Comparison of ENCODE assay signal across 24 mouse cellular contexts in the genomic region with DNA sequence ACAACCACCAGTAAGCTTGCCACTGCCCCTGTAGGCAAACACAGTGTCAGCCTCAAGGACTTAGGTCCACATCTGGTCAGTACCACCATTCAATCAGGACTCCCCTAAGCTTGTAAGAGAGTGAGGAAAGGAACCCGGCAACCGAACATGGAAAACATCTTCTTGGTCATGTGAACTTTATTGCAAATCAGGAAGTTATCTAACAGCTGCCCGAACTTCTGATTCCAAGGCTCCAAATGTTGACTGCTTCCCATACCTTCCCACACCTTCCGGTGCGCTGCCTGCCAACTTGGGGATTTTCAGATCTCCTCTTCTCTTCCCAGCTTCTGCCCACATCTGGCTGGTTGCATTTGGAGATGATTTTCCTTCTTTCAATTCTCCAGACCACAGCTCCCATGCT. TPM values are rescaled to one million over a fixed set of nuclear protein-coding genes. Genes with fewer than 3 reads are reported as not detected.
DNase-seq lines count a peak whose midpoint lies in the region; ATAC-seq lines count a peak whose summit lies in the region.
"Had no signal": no experiment of that assay in that cellular context is flagged by ENCODE, and none has a peak within 500 bp of the region (broad histone marks: within the 10 kb centered on the region; RNA-seq: fewer than 3 reads in every experiment).

No protein-coding gene starts in this region.

- no peak overlapping the region for H3K4me3 ChIP-seq in hindbrain, embryonic 11.5 days (ENCODE audit: low read depth, low read length)
- H3K4me3 ChIP-seq in hindbrain, embryonic 16.5 days (ENCODE audit: low read length), result no peak overlapping the region
- H3K4me3 ChIP-seq: embryonic facial prominence, embryonic 15.5 days; erythroblast, embryonic 14.5 days; forebrain, embryonic 15.5 days; heart, embryonic 12.5 days; hindbrain, embryonic 10.5 days; hindbrain, embryonic 15.5 days had no signal

- 6% methylated on average over 5 of the region's 5 CpGs for WGBS in hindbrain, embryonic 11.5 days
- 8% methylated on average over 5 of the region's 5 CpGs for whole genome bisulfite sequencing in hindbrain, embryonic 16.5 days

- H3K27ac ChIP-seq in hindbrain, embryonic 11.5 days (ENCODE audit: low read depth, low read length), result no peak overlapping the region
- no peak overlapping the region for H3K27ac ChIP-seq in hindbrain, embryonic 16.5 days (ENCODE audit: low read depth, low read length)
- H3K27ac ChIP-seq: embryonic facial prominence, embryonic 15.5 days; forebrain, embryonic 15.5 days; hindbrain, embryonic 10.5 days; hindbrain, embryonic 15.5 days had no signal

- ATAC-seq in hindbrain, embryonic 11.5 days (ENCODE audit: low FRiP score), result no peak
- ATAC-seq in hindbrain, embryonic 16.5 days, result no peak
- ATAC-seq: CD4-positive, CD25-positive, alpha-beta regulatory T cell, adult 4 months; inflammation-experienced regulatory T-cells, adult 6 months had no signal

- peaks cover 95% of the 10 kb centered on the region for H3K27me3 ChIP-seq in hindbrain, embryonic 11.5 days (ENCODE audit: control insufficient read depth, insufficient read depth, low read length)
- H3K27me3 ChIP-seq in hindbrain, embryonic 16.5 days (replicated peaks; ENCODE audit: control insufficient read depth, insufficient read depth, low read length), result peaks cover 87% of the 10 kb centered on the region
- H3K27me3 ChIP-seq: heart, embryonic 12.5 days had no signal

- H3K36me3 ChIP-seq in hindbrain, embryonic 11.5 days (ENCODE audit: control insufficient read depth, insufficient read depth, low read length), result no peaks in the 10 kb centered on the region
- H3K36me3 ChIP-seq in hindbrain, embryonic 16.5 days (ENCODE audit: control insufficient read depth, insufficient read depth, low read length), result no peaks in the 10 kb centered on the region
- H3K36me3 ChIP-seq: embryonic facial prominence, embryonic 15.5 days; forebrain, embryonic 15.5 days; G1E; hindbrain, embryonic 10.5 days; hindbrain, embryonic 15.5 days had no signal

- H3K9ac ChIP-seq in hindbrain, embryonic 11.5 days (ENCODE audit: low read depth, low read length), result no peak overlapping the region
- H3K9ac ChIP-seq in hindbrain, embryonic 16.5 days (ENCODE audit: low read depth, low read length), result no peak overlapping the region
- H3K9ac ChIP-seq: embryonic facial prominence, embryonic 15.5 days; forebrain, embryonic 15.5 days; heart, embryonic 12.5 days; hindbrain, embryonic 15.5 days had no signal

- peak; percentile 5 for DNase-seq in embryo, embryonic 10 days (ENCODE audit: low spot score)
- no peak for DNase-seq in embryo, embryonic 11 days
- peak; percentile 38 for DNase-seq in hindbrain, embryonic 11.5 days (ENCODE audit: low spot score)
- peak; percentile 5 for DNase-seq in retina, postnatal 1 day
- DNase-seq in retina, embryonic 14.5 days (ENCODE audit: low spot score), result no peak
- peak; percentile 4 for DNase-seq in mesoderm, embryonic 11.5 days (ENCODE audit: low read depth, low spot score)
- no peak for DNase-seq in layer of hippocampus, adult 9-10 months (ENCODE audit: low spot score)
- DNase-seq: adrenal gland, adult 8-10 months; B cell, adult 2 months; cerebellum, adult 11 months; cerebellum, adult 8-10 months; cerebellum, postnatal 14 days; gastrocnemius, postnatal 10 days had no signal

- no peak overlapping the region for H3K4me2 ChIP-seq in hindbrain, embryonic 11.5 days (replicated peaks; ENCODE audit: low read depth, low read length)
- no peak overlapping the region for H3K4me2 ChIP-seq in hindbrain, embryonic 16.5 days (ENCODE audit: low read length)
- H3K4me2 ChIP-seq: embryonic facial prominence, embryonic 15.5 days; forebrain, embryonic 15.5 days; heart, embryonic 12.5 days; hindbrain, embryonic 15.5 days had no signal

- no peaks in the 10 kb centered on the region for H3K4me1 ChIP-seq in hindbrain, embryonic 11.5 days (replicated peaks; ENCODE audit: control insufficient read depth, insufficient read depth, low read length)
- no peaks in the 10 kb centered on the region for H3K4me1 ChIP-seq in hindbrain, embryonic 16.5 days (ENCODE audit: control insufficient read depth, insufficient read depth, low read depth, low read length)
- H3K4me1 ChIP-seq: forebrain, embryonic 15.5 days; hindbrain, embryonic 10.5 days; hindbrain, embryonic 15.5 days had no signal

- H3K9me3 ChIP-seq in hindbrain, embryonic 11.5 days (ENCODE audit: control insufficient read depth, low read length), result no peaks in the 10 kb centered on the region
- no peaks in the 10 kb centered on the region for H3K9me3 ChIP-seq in hindbrain, embryonic 16.5 days (ENCODE audit: control insufficient read depth, low read length)
- H3K9me3 ChIP-seq: embryonic facial prominence, embryonic 15.5 days; forebrain, embryonic 15.5 days; G1E; heart, embryonic 12.5 days; hindbrain, embryonic 10.5 days; hindbrain, embryonic 15.5 days had no signal

RNA-seq across cellular contexts. Expression of a gene that starts 26.4 kb away (rescaled TPM):
- polyA plus RNA-seq in hindbrain, embryonic 11.5 days (2014; fragmentation: Nextera tagmentation; extraction: Ambion mirVana), result 0.10 TPM in 1 of 2 replicates, not detected in the other
- polyA plus RNA-seq in hindbrain, embryonic 16.5 days (2015; fragmentation: Nextera tagmentation; extraction: Ambion mirVana), result not detected in 2 replicates
- polyA plus RNA-seq: CD4-positive, CD25-positive, alpha-beta regulatory T cell, adult 4 months; erythroblast, embryonic 14.5 days; forebrain, embryonic 11.5 days; forebrain, embryonic 15.5 days; G1E; hindbrain, embryonic 10.5 days; hindbrain, embryonic 15.5 days; inflammation-experienced regulatory T-cells, adult 6 months had no signal

Comparison
In these comparisons a context has a peak if more than half of its experiments do, and no peak if none do; other contexts are left out.
1. DNase-seq: peak in embryo, embryonic 10 days (single experiment), hindbrain, embryonic 11.5 days (single experiment), retina, postnatal 1 day (single experiment) and mesoderm, embryonic 11.5 days (single experiment); none in embryo, embryonic 11 days (single experiment), retina, embryonic 14.5 days (single experiment) and layer of hippocampus, adult 9-10 months (single experiment).